Mouse (Mus musculus) kidney, postnatal 10 days (tissue): Measurements from ENCODE around the gene Olfr459.

Experiments used
- DNase-seq: peaks from one replicate; pipeline ENCODE4 v3.0.0; 2021; ENCODE audit warnings: mixed read lengths

The Olfr459 gene

GRCm38 (mm10) chr6:41775077-41775476 lies at the start of gene Olfr459:
Olfr459 (minus strand) TSS chr6:41775177.
- no peak for DNase-seq

GRCm38 (mm10) chr6:41824086-41824485 lies 49.1 kb upstream of the Olfr459 start:
- DNase-seq: no peak

- DNase-seq: no peak
Measured at GRCm38 (mm10) chr6:41786700-41787099, 11.7 kb upstream of the Olfr459 start.

DNA sequence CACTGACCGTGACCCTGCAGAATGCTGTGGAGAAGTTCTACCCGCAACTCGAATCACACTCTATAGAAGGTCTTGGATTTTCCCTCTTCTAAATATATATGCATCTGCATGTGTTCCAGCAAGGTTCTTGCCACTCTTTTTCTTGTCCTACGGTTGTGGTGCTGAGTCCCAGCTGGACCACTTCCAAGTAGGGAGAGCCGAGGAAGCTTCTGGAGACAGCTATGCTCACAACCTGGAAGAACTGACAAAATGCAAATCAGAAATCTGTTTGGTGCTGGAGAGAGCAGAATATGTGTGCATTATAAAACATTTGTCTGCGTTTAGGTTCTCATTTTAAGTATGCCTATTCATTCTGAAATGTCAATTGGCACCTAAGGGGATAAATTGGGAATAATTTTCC lies 744 bp upstream of the Olfr459 start:
- no peak for DNase-seq

DNA sequence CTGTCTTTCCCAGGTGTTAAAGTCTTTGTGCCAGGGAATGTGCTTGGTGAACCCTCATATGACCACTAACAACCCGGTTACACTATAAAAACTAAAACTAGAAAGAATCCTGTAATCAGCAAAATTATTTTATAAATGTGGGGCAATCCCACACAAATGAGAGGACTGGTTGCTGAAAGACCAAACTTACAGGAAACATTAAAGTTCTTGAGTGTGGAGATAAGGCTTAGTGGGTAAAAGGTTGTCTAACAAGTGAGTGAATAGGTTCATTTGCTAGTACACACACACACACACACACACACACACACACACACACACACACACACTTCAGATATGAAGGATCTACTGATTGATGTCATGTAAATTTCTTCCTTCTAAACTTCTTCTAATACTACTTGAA lies 5.1 kb downstream of the Olfr459 start:
- no peak for DNase-seq

GRCm38 (mm10) chr6:41764306-41764705 lies 10.7 kb downstream of the Olfr459 start:
- no peak for DNase-seq

GRCm38 (mm10) chr6:41762370-41762757 lies 12.6 kb downstream of the Olfr459 start:
- DNase-seq: no peak

DNA sequence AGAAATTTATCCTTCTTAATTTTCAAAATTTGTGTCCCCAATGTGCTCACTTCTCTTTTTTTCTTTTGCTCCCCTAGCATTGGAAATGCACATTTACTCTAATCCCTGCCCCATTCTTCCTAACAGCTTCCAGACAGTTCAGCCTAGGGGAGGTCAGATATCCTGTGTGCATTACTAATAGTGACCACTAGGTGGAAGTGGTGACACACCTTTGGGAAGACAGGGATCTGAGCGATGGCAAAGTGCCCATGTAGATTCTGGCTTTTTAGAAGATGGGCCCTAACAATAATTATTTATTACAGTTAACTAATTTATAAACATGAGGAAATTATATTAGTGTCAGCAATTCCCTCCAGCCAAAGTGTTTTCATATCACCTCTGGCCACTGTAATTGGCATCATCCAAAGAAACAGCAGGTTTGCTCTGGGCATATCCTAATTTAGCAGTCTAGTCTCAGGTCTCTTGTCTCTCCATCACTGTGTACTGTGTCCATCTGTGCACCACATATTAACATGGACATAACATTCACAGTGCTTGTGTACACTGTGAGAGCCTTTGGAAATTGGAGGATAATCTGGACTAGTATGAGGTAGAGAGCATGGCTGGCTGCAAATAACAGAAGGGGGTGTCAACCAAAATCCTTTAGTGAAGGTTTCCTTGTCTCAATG lies 13.1 kb downstream of the Olfr459 start:
- peak; percentile 69 for DNase-seq

DNA sequence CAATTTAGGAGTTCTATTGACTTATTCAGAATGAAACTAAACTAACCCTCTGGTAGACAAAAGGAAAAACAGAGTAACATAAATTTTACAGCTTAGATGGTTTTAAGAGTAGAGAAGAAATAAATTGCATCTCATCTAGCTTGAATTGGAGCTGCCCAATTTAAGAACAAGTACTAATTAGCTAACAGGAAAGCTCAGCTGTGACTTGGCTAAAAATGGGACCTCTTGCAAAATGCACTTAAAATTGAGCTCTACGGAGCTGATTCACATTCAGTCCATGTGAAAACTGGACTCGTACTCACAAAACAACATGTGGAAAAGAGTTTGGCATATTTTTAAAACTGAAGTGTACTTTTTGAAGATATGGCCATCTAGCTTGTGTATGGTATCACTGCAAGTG lies 15.4 kb downstream of the Olfr459 start:
- DNase-seq: no peak

- no peak for DNase-seq
Measured at GRCm38 (mm10) chr6:41758421-41758820, 16.6 kb downstream of the Olfr459 start.

GRCm38 (mm10) chr6:41757199-41757598 lies 17.8 kb downstream of the Olfr459 start:
- no peak for DNase-seq

- no peak for DNase-seq
Measured at GRCm38 (mm10) chr6:41754626-41755025, 20.4 kb downstream of the Olfr459 start.

- DNase-seq: no peak
Measured at GRCm38 (mm10) chr6:41744664-41745392, 30.1 kb downstream of the Olfr459 start.

GRCm38 (mm10) chr6:41741101-41741500 lies 33.9 kb downstream of the Olfr459 start:
- DNase-seq: no peak

DNA sequence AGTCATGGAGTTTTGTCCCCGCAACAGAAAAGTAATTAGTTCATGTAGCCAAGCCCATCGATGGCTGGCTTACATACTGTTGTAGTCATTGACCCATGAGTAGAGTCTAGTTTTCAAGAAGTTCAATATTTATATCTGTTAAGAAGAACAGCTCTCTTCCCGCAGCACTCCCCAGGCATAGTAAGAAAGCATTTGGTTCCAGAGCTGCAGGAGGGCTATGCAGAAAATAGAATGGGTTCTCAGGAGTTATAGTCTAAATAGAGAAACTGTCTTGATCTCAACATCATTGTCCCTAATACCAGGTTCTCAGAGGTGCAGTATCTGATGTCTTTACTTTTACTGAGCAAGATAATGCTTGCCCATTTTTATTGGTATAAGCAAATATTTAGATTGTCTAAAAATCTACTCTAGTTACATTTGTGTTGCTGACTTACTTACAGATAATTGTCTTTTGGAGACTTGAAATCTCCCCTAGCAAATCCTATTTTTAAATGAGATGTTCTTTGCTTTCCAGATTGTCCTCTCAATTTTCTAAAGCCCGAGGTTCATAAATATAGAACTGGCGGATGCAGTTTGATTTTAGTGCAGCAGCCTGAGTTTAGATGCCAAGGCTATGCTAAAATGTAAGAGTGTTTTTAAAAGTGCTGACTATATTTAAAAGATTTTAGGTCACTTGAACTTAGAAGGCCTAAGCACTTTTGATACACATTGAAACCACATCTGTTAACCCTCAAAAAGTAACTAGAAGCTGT lies 40.1 kb downstream of the Olfr459 start:
- DNase-seq: no peak

GRCm38 (mm10) chr6:41727989-41728609 lies 46.9 kb downstream of the Olfr459 start:
- peak; percentile 7 for DNase-seq

- no peak for DNase-seq
Measured at GRCm38 (mm10) chr6:41721430-41721829, 53.5 kb downstream of the Olfr459 start.
